Mouse (Mus musculus): ENCODE results near the gene Gltp. TPM values are rescaled to one million over a fixed set of nuclear protein-coding genes. Genes with fewer than 3 reads are reported as not detected.
A peak's percentile ranks its signal among the peaks of the same experiment; 100 is the strongest.

Gene Gltp
- polyA plus RNA-seq, 1 experiment, result 134 TPM

- Histone ChIP-seq H3K36me3 (ENCODE audit: control insufficient read depth, insufficient read depth, low read length) (no peaks in the 10 kb centered on the region), H3K4me1 (ENCODE audit: control insufficient read depth, insufficient read depth, insufficient read length) (no peaks in the 10 kb centered on the region), H3K27me3 (ENCODE audit: control insufficient read depth, insufficient read depth, low read length) (no peaks in the 10 kb centered on the region), H3K27ac (ENCODE audit: insufficient read depth, low read length) (no peak overlapping the region), H3K4me3 (ENCODE audit: extremely low read depth, insufficient read depth, insufficient read length) (no peak overlapping the region)
- WGBS, result 71% methylated on average over 14 of the region's 14 CpGs
- TF ChIP-seq POLR2A (IDR thresholded peaks at IDR 0.05; ENCODE audit: low read depth, low read length) (no peak), CTCF (IDR thresholded peaks at IDR 0.05; ENCODE audit: extremely low read depth, insufficient read depth, insufficient read length, insufficient replicate concordance) (peak; percentile 28; the same call in 1 of the 2 replicates)
- DNase-seq (ENCODE audit: low read depth in 1 of 2, low spot score in 2 of 2), result no peak
These were observed 11.9 kb upstream of the Gltp start for GRCm38 (mm10) chr5:114702403-114703392.

DNA sequence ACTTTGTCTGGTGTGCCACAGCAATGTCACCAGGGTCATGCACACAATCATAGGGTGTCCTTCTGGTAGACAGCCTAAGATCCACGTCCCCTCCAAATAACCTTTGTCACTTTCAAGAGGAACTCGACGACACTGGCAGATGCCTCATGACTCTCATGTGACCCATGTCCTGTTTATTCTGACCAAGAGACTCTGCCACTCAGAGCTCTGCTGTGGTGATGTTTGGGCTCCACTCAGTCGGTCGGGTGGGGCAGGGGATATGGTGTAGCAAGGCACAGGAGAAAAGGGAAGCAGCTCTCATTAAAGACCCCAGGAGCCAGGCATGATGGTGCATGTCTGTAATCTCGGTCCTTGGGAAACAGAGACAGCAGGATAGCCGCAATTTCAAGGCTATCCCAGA is 8.2 kb upstream of the Gltp start:
- TF ChIP-seq CTCF (IDR thresholded peaks at IDR 0.05; ENCODE audit: extremely low read depth, insufficient read depth, insufficient read length, insufficient replicate concordance), result no peak
- TF ChIP-seq POLR2A (IDR thresholded peaks at IDR 0.05; ENCODE audit: low read depth, low read length), result no peak
- no peaks in the 10 kb centered on the region for H3K36me3 ChIP-seq (ENCODE audit: control insufficient read depth, insufficient read depth, low read length)
- H3K27ac ChIP-seq (ENCODE audit: insufficient read depth, low read length), result peak overlapping the region; percentile 45; the same call in 1 of the 2 replicates
- no peak overlapping the region for H3K4me3 ChIP-seq (ENCODE audit: extremely low read depth, insufficient read depth, insufficient read length)
- no peak for DNase-seq (ENCODE audit: low read depth in 1 of 2, low spot score in 2 of 2)
- no peaks in the 10 kb centered on the region for H3K27me3 ChIP-seq (ENCODE audit: control insufficient read depth, insufficient read depth, low read length)
- no peaks in the 10 kb centered on the region for H3K4me1 ChIP-seq (ENCODE audit: control insufficient read depth, insufficient read depth, insufficient read length)
- WGBS, result 30% methylated on average over 7 of the region's 7 CpGs

DNA sequence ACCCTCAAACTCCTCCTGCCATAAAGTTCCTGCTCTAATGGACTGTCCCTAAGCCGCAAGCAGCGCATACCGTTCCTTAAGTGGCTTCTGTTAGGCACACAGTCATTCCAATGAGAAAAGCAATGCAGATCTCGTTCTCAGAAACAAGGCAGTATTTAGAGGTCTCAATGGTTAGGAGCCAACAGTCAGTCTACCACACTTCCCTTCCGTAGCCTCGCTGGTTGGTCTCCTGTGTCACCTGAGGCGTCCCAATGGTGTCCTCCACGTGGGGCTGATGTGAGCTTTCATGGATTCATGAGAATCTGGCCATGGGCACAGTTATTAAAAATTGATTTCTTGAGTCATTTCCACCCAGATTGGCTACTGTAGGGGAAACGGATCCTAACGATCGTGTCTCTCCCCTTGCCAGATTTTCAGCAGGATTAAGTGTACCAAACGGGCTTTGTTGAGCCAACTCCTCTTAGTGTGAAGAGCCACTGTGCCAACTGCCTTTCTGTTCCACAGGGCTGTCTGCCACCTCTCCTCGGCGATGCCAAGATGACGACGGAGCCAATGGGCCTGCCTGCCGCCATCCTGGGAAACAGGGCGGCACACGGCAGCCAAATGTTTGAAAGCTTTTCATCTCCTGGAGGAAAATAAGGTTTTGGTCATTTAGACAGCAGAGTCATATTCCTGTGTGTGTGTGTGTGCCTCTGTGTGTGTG is 7.4 kb upstream of the Gltp start:
- Histone ChIP-seq H3K4me3 (ENCODE audit: extremely low read depth, insufficient read depth, insufficient read length) (no peak overlapping the region), H3K36me3 (ENCODE audit: control insufficient read depth, insufficient read depth, low read length) (no peaks in the 10 kb centered on the region), H3K27ac (ENCODE audit: insufficient read depth, low read length) (no peak overlapping the region), H3K27me3 (ENCODE audit: control insufficient read depth, insufficient read depth, low read length) (no peaks in the 10 kb centered on the region), H3K4me1 (ENCODE audit: control insufficient read depth, insufficient read depth, insufficient read length) (no peaks in the 10 kb centered on the region)
- no peak for TF ChIP-seq POLR2A (IDR thresholded peaks at IDR 0.05; ENCODE audit: low read depth, low read length)
- TF ChIP-seq CTCF (IDR thresholded peaks at IDR 0.05; ENCODE audit: extremely low read depth, insufficient read depth, insufficient read length, insufficient replicate concordance), result no peak
- DNase-seq (ENCODE audit: low read depth in 1 of 2, low spot score in 2 of 2), result no peak
- 91% methylated on average over 19 of the region's 19 CpGs for WGBS

- DNase-seq (ENCODE audit: low read depth in 1 of 2, low spot score in 2 of 2), result no peak
These were observed 6.2 kb upstream of the Gltp start for GRCm38 (mm10) chr5:114696939-114697338.

GRCm38 (mm10) chr5:114695775-114696174 is 5.0 kb upstream of the Gltp start:
- no peak overlapping the region for H3K4me3 ChIP-seq (ENCODE audit: extremely low read depth, insufficient read depth, insufficient read length)
- H3K27ac ChIP-seq (ENCODE audit: insufficient read depth, low read length), result no peak overlapping the region
- no peaks in the 10 kb centered on the region for H3K36me3 ChIP-seq (ENCODE audit: control insufficient read depth, insufficient read depth, low read length)
- peaks cover 2% of the 10 kb centered on the region; the same call in 1 of the 2 replicates for H3K4me1 ChIP-seq (ENCODE audit: control insufficient read depth, insufficient read depth, insufficient read length)
- TF ChIP-seq CTCF (IDR thresholded peaks at IDR 0.05; ENCODE audit: extremely low read depth, insufficient read depth, insufficient read length, insufficient replicate concordance) (no peak), POLR2A (IDR thresholded peaks at IDR 0.05; ENCODE audit: low read depth, low read length) (no peak)
- DNase-seq (ENCODE audit: low read depth in 1 of 2, low spot score in 2 of 2), result no peak
- WGBS, result 73% methylated on average over 5 of the region's 5 CpGs
- H3K27me3 ChIP-seq (ENCODE audit: control insufficient read depth, insufficient read depth, low read length), result no peaks in the 10 kb centered on the region

More at GRCm38 (mm10) chr5:114696939-114697338, 6.2 kb upstream of the Gltp start:
- no peaks in the 10 kb centered on the region for H3K27me3 ChIP-seq (ENCODE audit: control insufficient read depth, insufficient read depth, low read length)
- H3K4me1 ChIP-seq (ENCODE audit: control insufficient read depth, insufficient read depth, insufficient read length), result no peaks in the 10 kb centered on the region
- TF ChIP-seq CTCF (IDR thresholded peaks at IDR 0.05; ENCODE audit: extremely low read depth, insufficient read depth, insufficient read length, insufficient replicate concordance) (no peak), POLR2A (IDR thresholded peaks at IDR 0.05; ENCODE audit: low read depth, low read length) (no peak)
- H3K36me3 ChIP-seq (ENCODE audit: control insufficient read depth, insufficient read depth, low read length), result no peaks in the 10 kb centered on the region
- 90% methylated on average over 17 of the region's 17 CpGs for WGBS
- H3K4me3 ChIP-seq (ENCODE audit: extremely low read depth, insufficient read depth, insufficient read length), result no peak overlapping the region
- no peak overlapping the region for H3K27ac ChIP-seq (ENCODE audit: insufficient read depth, low read length)

DNA sequence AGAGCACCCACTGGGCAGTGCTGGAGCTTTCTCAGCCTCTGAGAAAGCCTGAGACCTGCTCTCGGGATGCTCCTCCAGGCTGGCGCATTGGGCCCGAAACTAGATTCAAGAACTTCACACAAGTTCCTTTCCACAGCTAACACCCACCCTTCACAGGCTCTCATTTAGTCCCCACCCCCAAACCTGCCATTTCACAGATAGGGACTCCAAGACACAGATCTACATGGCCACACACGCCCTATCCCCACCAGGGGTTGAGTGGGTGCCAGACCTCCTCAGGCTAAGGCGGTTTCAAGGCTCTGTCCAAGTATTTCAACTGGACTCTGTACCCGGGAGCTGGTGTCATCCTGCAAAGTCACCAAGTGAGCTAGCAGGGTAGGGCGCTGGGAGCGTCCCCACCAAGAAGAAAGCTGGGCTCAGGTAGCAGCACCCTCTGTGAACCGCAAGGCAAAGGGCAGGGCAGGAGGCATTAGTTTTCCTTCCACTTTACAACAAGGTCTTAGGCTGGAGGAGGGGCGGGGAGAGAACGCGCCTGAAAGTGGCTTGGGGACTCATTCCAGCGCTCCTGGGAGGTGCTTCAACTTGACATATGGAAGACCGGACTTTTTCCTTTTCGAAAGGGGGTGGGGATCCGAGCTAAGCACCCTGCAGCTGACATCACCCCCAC is 951 bp downstream of the Gltp start:
- TF ChIP-seq POLR2A (IDR thresholded peaks at IDR 0.05; ENCODE audit: low read depth, low read length) (no peak), CTCF (IDR thresholded peaks at IDR 0.05; ENCODE audit: extremely low read depth, insufficient read depth, insufficient read length, insufficient replicate concordance) (no peak)
- Histone ChIP-seq H3K36me3 (ENCODE audit: control insufficient read depth, insufficient read depth, low read length) (no peaks in the 10 kb centered on the region), H3K27me3 (ENCODE audit: control insufficient read depth, insufficient read depth, low read length) (no peaks in the 10 kb centered on the region), H3K4me1 (ENCODE audit: control insufficient read depth, insufficient read depth, insufficient read length) (peaks cover 20% of the 10 kb centered on the region; the same call in 1 of the 2 replicates), H3K27ac (ENCODE audit: insufficient read depth, low read length) (peak overlapping the region; percentile 59), H3K4me3 (ENCODE audit: extremely low read depth, insufficient read depth, insufficient read length) (peak overlapping the region; percentile 96)
- 4% methylated on average over 16 of the region's 16 CpGs for WGBS
- DNase-seq (ENCODE audit: low read depth in 1 of 2, low spot score in 2 of 2), result peak in 1 of 2 experiments; percentile 34

Data from spleen, adult 2 months (tissue).